Mouse (Mus musculus): ENCODE data around the gene Med13.

DNA sequence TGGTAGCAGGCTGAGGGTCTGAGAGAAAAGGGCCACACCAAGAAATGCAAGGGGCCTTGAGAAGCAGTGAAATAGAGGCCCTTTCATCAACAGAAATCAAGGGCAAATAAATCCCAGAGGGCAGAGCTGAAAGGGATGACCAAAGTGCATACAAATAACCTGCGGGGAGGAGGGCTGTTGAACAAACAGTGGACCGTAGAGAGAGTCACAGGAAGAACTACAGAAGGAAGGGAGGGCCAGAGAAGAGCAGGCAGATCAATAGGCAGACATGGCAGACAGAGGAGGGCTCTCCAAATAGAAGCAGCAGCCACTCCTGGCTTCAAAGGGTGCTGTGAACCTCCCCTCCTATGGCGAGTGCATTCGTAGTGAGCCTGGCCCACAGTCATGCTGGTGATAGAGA lies 19.3 kb upstream of the Med13 start:
- no peak for TF ChIP-seq POLR2A (IDR thresholded peaks at IDR 0.05; ENCODE audit: low read depth, low read length)
- no peak for TF ChIP-seq CTCF (conservative IDR thresholded peaks at IDR 0.05; ENCODE audit: insufficient read depth, insufficient read length, low read depth, low read length)

Data from kidney, adult 2 months (tissue).